Mouse (Mus musculus) fat pad, adult 2 months (tissue): ENCODE data around the gene Dnah2.
A peak's percentile ranks its signal among the peaks of the same experiment; 100 is the strongest.
"Not testable (repeated sequence)": the region's sequence is repeated elsewhere in the genome, so short reads cannot be mapped to it uniquely, and the experiment has no call there.

Experiments
- DNase-seq: peaks from one replicate; pipeline ENCODE4 v3.0.0-alpha.2; 2011; ENCODE audit warnings: low read depth, low spot score; ENCODE audit errors: extremely low read depth

The Dnah2 gene

GRCm38 (mm10) chr11:69530755-69531154 lies 18.2 kb downstream of the Dnah2 start:
- DNase-seq, result not testable (repeated sequence)

DNA sequence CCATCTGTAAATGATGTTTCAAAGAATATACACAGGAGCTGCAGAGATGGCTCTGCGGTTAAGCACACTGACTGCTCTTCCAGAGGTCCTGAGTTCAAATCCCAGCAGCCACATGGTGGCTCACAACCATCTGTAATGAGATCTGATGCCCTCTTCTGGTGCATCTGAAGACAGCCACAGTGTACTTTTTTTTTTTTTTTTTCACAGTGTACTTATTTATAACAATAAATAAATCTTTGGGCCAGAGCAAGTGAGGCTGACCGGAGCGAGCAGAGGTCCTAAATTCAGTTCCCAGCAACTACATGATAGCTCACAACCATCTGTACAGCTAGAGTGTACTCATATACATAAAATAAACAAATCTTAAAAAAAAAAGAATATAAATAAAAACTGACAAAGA lies 18.6 kb downstream of the Dnah2 start:
- not testable (repeated sequence) for DNase-seq

GRCm38 (mm10) chr11:69528031-69528390 lies 20.9 kb downstream of the Dnah2 start:
- DNase-seq, result no peak

DNA sequence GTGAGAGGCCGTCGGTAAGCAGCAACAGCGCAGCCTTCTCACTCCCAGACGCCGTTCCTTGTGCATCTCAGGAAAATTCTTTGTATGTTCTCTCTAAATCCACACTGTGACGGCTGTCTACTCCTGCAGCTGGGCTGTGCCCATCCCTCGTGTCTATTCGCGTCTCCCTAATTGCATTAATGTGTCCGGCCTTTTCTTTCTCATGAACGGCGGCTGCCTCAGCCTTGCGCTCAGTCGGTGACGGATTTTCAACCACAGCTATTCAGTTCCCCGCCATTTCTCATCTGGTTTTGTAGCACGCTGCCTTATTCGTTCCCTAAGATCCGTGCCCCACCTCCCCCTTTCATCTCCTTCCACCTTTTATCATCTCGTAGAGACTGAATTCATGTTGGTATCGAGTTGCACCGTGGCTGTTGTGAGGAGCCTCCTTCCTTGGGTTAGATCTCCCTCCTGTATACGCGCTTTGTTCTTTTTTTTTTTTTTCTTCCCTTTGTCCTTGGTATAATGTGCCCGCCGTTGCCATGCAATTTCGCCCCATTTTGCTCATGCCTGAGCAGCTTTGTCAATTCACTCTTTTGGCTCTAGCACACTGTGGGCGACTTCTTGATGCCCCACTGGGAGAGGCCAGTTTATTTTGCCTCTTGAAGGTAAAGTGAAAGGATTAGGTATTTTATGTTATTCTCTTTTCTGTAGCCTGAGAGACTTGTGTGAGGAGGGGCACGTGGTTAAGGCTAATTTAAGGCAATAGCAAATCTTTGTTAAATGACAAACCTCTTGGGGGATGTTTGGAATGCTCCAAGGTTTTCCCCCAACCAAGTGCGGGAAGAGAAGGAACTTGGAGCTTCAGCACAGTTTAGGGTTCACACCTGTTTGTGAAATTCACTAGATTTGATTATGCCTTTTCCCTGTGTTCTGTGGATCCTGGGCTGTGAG lies 21.5 kb downstream of the Dnah2 start:
- DNase-seq, result no peak

GRCm38 (mm10) chr11:69526631-69527030 lies 22.3 kb downstream of the Dnah2 start:
- DNase-seq, result no peak

- no peak for DNase-seq
These were observed 23.2 kb downstream of the Dnah2 start for GRCm38 (mm10) chr11:69525661-69526060.

- peak; percentile 43 for DNase-seq
These were observed 25.3 kb downstream of the Dnah2 start for GRCm38 (mm10) chr11:69523651-69524050.

DNA sequence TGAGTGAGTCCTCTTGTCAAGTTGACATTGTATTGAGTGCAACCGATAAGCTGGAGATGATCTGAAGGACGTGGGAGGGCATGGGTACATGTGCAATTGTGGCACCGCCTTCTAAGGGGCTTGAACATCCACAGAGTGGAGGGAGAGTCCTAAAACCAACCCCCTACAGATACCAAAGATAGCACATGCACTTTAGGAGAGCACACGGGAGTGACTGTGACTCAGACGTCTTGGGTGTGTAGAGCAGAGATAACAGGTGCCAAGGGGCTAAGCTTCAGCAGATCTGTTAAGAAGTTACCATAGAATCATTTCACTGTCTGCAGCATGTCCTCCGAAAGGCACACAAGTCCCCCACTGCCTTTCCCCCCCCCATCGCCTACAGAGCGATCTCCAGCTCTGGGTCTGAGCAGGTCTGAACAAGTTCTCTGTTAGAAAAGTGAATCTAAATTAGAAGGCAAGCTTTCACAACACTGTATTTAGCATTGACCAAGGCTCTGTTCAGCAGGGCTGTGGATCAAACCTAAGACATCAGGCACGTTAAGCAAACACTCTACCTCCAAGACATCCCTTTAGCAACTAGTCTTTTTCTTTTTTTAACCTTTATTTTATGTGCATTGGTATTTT lies 27.3 kb downstream of the Dnah2 start:
- DNase-seq, result peak; percentile 71

- DNase-seq, result no peak
These were observed 28.9 kb downstream of the Dnah2 start for GRCm38 (mm10) chr11:69519976-69520375.

GRCm38 (mm10) chr11:69516661-69517060 lies 32.2 kb downstream of the Dnah2 start:
- DNase-seq, result no peak

- no peak for DNase-seq
These were observed 32.7 kb downstream of the Dnah2 start for GRCm38 (mm10) chr11:69516151-69516640.

DNA sequence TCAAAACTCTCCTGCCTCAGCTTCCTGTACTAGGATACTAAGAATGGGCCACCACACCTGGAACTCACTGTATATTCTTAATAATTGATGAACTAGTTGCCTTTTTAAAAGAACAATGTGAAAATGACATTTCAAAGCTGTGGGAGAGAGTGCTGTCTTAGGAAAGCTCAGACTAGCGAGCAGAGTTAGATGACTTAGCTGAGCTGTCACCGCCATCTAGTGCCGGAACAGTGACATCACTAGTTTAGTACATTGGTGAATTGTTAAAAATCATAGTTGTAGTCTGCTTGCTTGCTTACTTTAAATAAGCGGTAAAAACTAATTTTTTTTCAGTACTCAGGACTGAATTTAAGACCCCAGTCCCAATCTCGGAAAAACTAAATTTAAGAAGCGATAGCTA lies 35.1 kb downstream of the Dnah2 start:
- DNase-seq, result no peak

DNA sequence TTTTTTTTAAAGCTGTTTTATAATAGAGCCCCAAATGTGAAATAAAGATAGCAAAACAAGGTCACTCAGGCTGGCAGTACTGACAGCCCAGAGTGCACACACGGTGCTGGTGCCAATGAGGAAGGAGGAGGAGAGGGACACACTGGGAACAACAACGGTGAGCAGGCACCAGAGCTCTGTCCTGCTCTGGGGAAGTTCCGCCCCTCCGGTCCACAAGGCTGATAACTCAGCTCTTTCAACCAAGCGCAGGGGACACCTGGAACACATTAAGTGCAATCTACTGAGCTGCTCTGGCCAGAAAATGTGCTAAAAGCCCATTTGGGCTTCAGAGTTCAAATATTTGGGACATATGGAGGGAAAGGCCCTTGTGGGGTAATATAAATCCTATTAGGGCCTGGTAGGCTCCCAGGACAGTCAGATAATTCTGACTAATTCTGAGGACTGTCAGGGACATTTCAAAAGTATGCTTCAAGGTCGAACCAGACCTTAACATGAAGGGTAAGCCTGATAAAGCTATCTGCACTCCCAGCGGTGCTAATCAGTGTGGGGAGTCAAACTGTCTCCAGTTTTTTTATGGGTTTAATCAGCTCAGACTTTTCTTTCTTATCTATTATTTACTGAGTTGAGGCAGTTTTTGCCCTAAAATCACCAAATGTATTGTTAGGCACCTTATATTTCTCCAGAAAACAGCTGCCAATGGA lies 38.0 kb downstream of the Dnah2 start:
- no peak for DNase-seq

- DNase-seq, result no peak
These were observed 45.0 kb downstream of the Dnah2 start for GRCm38 (mm10) chr11:69503863-69504280.

DNA sequence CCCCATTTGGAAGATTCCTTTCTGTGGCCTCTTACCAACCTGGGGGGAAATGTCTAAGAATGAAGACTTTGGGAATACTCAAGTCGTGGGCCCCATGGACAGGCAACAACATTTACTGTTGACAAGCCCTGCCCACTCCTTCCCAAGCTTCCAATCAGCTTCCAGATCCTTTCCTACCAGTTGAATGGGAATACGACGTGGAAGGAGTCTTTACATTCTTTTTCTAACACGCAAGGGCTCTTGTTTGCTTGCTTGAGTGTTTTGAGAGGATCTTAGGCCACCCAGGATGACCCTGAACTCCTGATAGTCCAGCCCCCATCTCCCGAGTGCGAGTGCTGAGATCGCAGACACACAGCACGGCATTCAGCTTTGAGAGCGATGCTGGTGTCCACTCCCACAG lies 47.4 kb downstream of the Dnah2 start:
- DNase-seq, result no peak

- DNase-seq, result no peak
These were observed 49.8 kb downstream of the Dnah2 start for GRCm38 (mm10) chr11:69499140-69499539.

- DNase-seq, result no peak
These were observed 57.2 kb downstream of the Dnah2 start for GRCm38 (mm10) chr11:69491711-69492110.

- DNase-seq, result no peak
These were observed 58.0 kb downstream of the Dnah2 start for GRCm38 (mm10) chr11:69490898-69491297.

DNA sequence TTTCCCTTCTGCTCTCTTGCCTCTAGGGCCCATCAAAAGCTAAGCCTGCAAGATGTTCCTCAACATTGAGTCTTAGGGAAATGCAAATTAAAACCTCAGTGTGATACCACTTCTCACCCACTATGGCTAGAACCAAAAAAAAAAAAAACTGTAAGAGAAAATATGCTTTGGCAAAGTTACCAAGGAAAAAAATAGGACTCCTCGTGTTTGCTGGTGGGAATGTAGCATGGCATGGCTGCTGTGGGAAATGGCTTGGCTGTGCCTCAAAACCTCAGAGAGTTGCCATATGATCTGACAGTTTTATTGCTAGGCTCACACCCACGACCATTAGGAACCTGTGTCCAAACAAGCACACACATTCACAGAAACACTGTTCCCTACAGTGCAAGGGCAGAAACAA lies 61.4 kb downstream of the Dnah2 start:
- no peak for DNase-seq

GRCm38 (mm10) chr11:69477645-69478044 lies 71.3 kb downstream of the Dnah2 start:
- DNase-seq, result no peak

- DNase-seq, result no peak
These were observed 72.1 kb downstream of the Dnah2 start for GRCm38 (mm10) chr11:69476802-69477201.

DNA sequence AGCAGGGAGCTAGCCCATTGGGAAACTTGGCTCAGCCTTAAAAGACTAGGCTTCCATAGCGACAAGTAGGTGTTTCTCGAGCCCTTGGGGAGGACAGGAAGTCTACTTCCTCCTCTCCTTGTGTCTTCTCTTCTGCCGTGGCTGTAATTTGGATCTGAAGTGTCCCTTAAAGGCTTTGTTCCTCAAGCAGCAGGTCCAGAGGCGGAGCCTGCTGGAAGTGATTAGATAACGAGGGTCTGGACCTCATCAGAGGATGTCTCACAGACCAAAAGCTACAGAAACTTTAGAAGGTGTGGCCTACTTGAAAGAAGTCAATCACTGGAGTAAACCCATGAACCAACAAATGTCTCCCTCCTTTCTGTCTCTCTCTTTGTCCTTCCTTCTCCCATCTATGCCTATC lies 74.2 kb downstream of the Dnah2 start:
- DNase-seq, result no peak
